Mouse (Mus musculus) liver, embryonic 14.5 days (tissue): ENCODE measurements around the gene Pramel6.

Source experiments
- CTCF ChIP-seq: IDR thresholded peaks from 2 replicates; pipeline ENCODE4 v1.5.1; 2016; ENCODE audit warnings: antibody characterized with exemption, low read depth, control low read depth
- EP300 ChIP-seq: IDR thresholded peaks from 2 replicates; pipeline ENCODE4 v1.6.1; 2016; ENCODE audit warnings: antibody characterized with exemption, low read depth

DNA sequence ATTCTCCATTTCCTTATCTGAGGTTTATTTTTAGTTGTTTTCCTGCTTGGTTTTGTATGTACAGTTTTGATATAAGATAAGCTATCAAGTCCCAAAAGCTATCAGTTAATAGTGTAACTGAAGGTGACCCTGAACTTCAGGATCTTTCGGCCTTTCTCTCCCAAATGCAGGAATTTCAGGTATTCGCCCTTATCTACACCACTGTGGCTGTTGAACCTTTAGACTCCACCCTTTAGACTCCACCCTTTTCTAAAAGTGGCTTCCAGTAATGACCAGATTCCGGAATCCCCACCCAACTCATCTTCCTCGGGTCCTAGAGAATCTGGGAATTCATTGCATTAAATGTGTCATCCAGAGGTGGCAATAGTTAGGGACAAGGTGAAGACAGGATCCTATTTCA lies 25.2 kb upstream of the Pramel6 start:
- TF ChIP-seq CTCF (no peak), EP300 (no peak)
